Mouse (Mus musculus) liver, embryonic 15.5 days (tissue): ENCODE measurements around the gene Cnn3. TPM values are rescaled to one million over a fixed set of nuclear protein-coding genes. Genes with fewer than 3 reads are reported as not detected.

ENCODE experiments used
- ATAC-seq: fragments of 200-750 bp; cut with Nextera tagmentation; 2 replicates; pipeline ENCODE4 v1.8.0; 2017; ENCODE audit warnings: moderate number of reproducible peaks, mild to moderate bottlenecking, moderate library complexity; ENCODE audit not compliant: insufficient read depth
- H3K27ac ChIP-seq: fragments of 300-500 bp; sonication (generic); replicated peaks from 2 replicates; pipeline ENCODE4 v1.5.1; 2015; ENCODE audit warnings: mild to moderate bottlenecking, inconsistent platforms
- H3K27me3 ChIP-seq: fragments of 300-500 bp; sonication (generic); 2 replicates; pipeline ENCODE4 v1.6.1; 2015; ENCODE audit warnings: mild to moderate bottlenecking, inconsistent platforms
- H3K36me3 ChIP-seq: fragments of 300-500 bp; sonication (generic); replicated peaks from 2 replicates; pipeline ENCODE4 v1.6.1; 2015; ENCODE audit warnings: moderate library complexity, mild to moderate bottlenecking, inconsistent platforms
- H3K4me1 ChIP-seq: fragments of 300-500 bp; sonication (generic); replicated peaks from 2 replicates; pipeline ENCODE4 v1.6.1; 2015; ENCODE audit warnings: inconsistent platforms
- H3K4me2 ChIP-seq: fragments of 300-500 bp; sonication (generic); 2 replicates; pipeline ENCODE4 v1.6.1; 2015; ENCODE audit warnings: moderate library complexity, mild to moderate bottlenecking, inconsistent platforms
- H3K4me3 ChIP-seq: fragments of 300-500 bp; sonication (generic); replicated peaks from 2 replicates; pipeline ENCODE4 v1.5.1; 2015; ENCODE audit warnings: mild to moderate bottlenecking, inconsistent platforms
- H3K9ac ChIP-seq: fragments of 300-500 bp; sonication (generic); 2 replicates; pipeline ENCODE4 v1.6.1; 2015; ENCODE audit warnings: moderate library complexity, mild to moderate bottlenecking, inconsistent platforms
- H3K9me3 ChIP-seq: fragments of 300-500 bp; sonication (generic); replicated peaks from 2 replicates; pipeline ENCODE4 v1.6.1; 2016; ENCODE audit warnings: inconsistent platforms
- WGBS: fragments of 180-500 bp; shearing (Covaris S2); methylation state at CpG from one replicate; pipeline ENCODE4 v1.1.7; 2015; ENCODE audit warnings: mixed read lengths; ENCODE audit not compliant: insufficient replicate concordance; 5-methylcytosine and 5-hydroxymethylcytosine counted together
- polyA plus RNA-seq: library from polyadenylated mRNA; unstranded; fragments of >200 nt; fragmentation: Nextera tagmentation; extraction: Ambion mirVana; gene quantifications from 2 replicates; pipeline ENCODE4 v1.2.1, GENCODE M21; 2015

Gene Cnn3
- polyA plus RNA-seq, 1 experiment from 2014 or later, result 98.3 TPM

GRCm38 (mm10) chr3:121449527-121449926 is 23.2 kb downstream of the Cnn3 start:
- Histone ChIP-seq H3K27me3 (no peaks in the 10 kb centered on the region), H3K27ac (no peak overlapping the region), H3K4me1 (peaks cover 22% of the 10 kb centered on the region), H3K9ac (no peak overlapping the region), H3K9me3 (no peaks in the 10 kb centered on the region), H3K4me3 (no peak overlapping the region), H3K4me2 (no peak overlapping the region), H3K36me3 (peaks cover 22% of the 10 kb centered on the region)
- WGBS, result 82% methylated on average over 8 of the region's 8 CpGs
- no peak; the same call in 1 of the 2 replicates for ATAC-seq

GRCm38 (mm10) chr3:121451404-121451803 is 25.1 kb downstream of the Cnn3 start:
- Histone ChIP-seq H3K27me3 (no peaks in the 10 kb centered on the region), H3K4me2 (no peak overlapping the region), H3K4me3 (no peak overlapping the region), H3K36me3 (peaks cover 41% of the 10 kb centered on the region), H3K9me3 (no peaks in the 10 kb centered on the region), H3K4me1 (peaks cover 16% of the 10 kb centered on the region), H3K9ac (no peak overlapping the region), H3K27ac (no peak overlapping the region)
- 78% methylated on average over 10 of the region's 10 CpGs for WGBS
- no peak for ATAC-seq

- Histone ChIP-seq H3K9me3 (no peaks in the 10 kb centered on the region), H3K4me1 (peaks cover 35% of the 10 kb centered on the region), H3K4me3 (no peak overlapping the region), H3K27me3 (no peaks in the 10 kb centered on the region), H3K27ac (0 out of 2 replicates have a peak overlapping the region, but pooled peaks have one; percentile 22), H3K9ac (no peak overlapping the region), H3K4me2 (no peak overlapping the region), H3K36me3 (peaks cover 40% of the 10 kb centered on the region)
- ATAC-seq, result no peak
- 51% methylated on average over 14 of the region's 14 CpGs for WGBS
These were observed 32.5 kb downstream of the Cnn3 start for GRCm38 (mm10) chr3:121458545-121459492.

DNA sequence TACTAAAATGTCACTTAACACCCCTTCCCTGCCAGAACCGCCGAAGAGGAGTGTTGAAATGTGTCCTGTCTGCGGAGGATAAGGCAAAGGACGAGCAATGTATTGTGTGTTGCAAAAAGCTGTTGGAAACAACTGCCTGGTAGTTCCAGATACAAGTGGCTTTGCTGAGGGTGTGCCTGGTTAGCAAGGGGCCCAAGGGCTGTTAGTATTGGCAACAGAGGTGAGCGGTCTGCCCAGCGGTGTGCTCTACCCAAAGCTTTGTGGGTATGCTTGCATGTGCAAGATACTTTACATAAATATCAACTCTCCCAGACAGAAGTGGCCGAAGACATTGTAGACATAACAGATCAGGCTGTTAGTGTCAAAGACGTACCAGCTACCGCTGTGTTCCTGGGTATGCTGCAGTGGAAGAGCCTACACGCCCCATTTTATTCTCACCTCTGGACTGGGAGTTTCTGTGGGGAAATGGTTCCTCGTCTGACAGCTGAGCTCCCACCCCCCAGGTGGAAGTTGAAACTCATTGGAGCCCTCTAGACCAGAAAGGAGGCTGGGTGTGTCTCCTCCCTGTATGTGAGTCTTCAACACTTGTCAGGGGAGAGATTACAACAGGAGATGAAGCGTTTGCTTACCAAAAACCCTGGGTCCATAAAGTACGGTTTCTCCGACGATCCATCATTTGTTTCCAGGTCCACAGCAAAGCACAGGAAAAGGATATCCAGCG is 34.3 kb downstream of the Cnn3 start:
- Histone ChIP-seq H3K36me3 (peaks cover 28% of the 10 kb centered on the region), H3K4me1 (peaks cover 35% of the 10 kb centered on the region), H3K27ac (peak overlapping the region; percentile 83), H3K9ac (no peak overlapping the region), H3K4me3 (peak overlapping the region; percentile 21; the same call in 1 of the 2 replicates), H3K27me3 (no peaks in the 10 kb centered on the region), H3K9me3 (no peaks in the 10 kb centered on the region), H3K4me2 (peak overlapping the region; percentile 61)
- peak; percentile 94 for ATAC-seq
- 28% methylated on average over 16 of the region's 16 CpGs for WGBS

GRCm38 (mm10) chr3:121461477-121461876 is 35.2 kb downstream of the Cnn3 start:
- no peak overlapping the region for H3K27ac ChIP-seq
- no peaks in the 10 kb centered on the region for H3K9me3 ChIP-seq
- no peak for ATAC-seq
- no peaks in the 10 kb centered on the region for H3K27me3 ChIP-seq
- H3K4me1 ChIP-seq, result peaks cover 40% of the 10 kb centered on the region
- H3K36me3 ChIP-seq, result peaks cover 19% of the 10 kb centered on the region
- WGBS, result 68% methylated on average over 13 of the region's 13 CpGs
- no peak overlapping the region for H3K4me2 ChIP-seq
- no peak overlapping the region for H3K4me3 ChIP-seq
- no peak overlapping the region for H3K9ac ChIP-seq

GRCm38 (mm10) chr3:121462782-121463181 is 36.5 kb downstream of the Cnn3 start:
- WGBS, result 79% methylated on average over 3 of the region's 3 CpGs
- no peak for ATAC-seq

DNA sequence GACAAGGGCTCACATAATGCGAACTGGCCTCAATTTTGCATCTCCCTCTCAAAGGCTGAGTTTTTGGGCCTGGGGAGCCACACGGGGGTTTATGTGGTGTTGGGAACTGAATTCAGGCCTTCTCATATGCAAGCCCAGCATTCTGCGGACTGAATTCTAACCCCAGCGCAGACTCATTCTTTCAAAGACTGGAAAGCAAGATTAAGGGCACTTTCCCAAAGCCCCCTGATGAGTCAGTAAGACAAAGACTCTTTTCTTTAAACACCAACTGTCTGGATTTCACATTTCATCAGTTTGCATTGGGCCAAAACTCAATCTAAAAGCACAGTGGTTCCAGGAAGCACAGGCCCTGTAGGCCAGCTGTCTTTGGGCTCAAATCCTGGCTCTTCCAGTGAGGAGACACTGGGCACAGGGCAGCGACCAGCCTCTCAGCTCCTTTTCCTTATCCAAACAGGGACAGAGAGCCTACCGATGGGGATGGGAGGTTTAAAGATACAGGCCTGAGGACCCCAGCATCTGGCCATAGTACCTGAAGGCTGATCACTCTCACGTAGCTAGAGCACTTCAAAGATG is 38.5 kb downstream of the Cnn3 start:
- WGBS, result 70% methylated on average over 7 of the region's 7 CpGs
- no peaks in the 10 kb centered on the region for H3K9me3 ChIP-seq
- no peak overlapping the region for H3K4me2 ChIP-seq
- H3K27ac ChIP-seq, result no peak overlapping the region
- H3K4me1 ChIP-seq, result peaks cover 50% of the 10 kb centered on the region
- H3K9ac ChIP-seq, result no peak overlapping the region
- no peak overlapping the region for H3K4me3 ChIP-seq
- H3K27me3 ChIP-seq, result no peaks in the 10 kb centered on the region
- H3K36me3 ChIP-seq, result no peaks in the 10 kb centered on the region
- no peak for ATAC-seq

More at GRCm38 (mm10) chr3:121462782-121463181, 36.5 kb downstream of the Cnn3 start:
- Histone ChIP-seq H3K4me3 (no peak overlapping the region), H3K4me1 (peaks cover 52% of the 10 kb centered on the region), H3K27me3 (no peaks in the 10 kb centered on the region), H3K9ac (no peak overlapping the region), H3K36me3 (0 out of 2 replicates have a peak, but pooled peaks cover 6% of the 10 kb centered on the region), H3K4me2 (no peak overlapping the region), H3K9me3 (no peaks in the 10 kb centered on the region), H3K27ac (no peak overlapping the region)

DNA sequence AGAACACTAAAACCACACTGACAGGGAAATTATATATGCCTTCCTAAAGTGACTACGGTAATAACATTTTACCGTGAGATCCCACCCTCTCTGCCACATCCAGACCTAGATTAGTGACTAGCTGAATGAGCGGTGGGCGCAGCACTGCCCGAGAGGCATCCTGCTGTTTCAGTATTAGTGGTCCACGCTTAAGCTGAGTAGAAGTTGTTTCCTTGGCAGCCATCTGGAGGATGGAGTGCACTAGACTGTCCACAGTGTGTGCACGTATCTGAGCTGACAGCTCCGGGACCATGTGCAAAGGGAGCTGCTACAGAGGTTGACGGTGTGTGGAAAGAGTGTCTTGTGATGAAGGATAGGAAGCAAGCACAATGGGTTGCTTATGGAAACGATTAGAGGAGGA is 39.5 kb downstream of the Cnn3 start:
- H3K9me3 ChIP-seq, result no peaks in the 10 kb centered on the region

DNA sequence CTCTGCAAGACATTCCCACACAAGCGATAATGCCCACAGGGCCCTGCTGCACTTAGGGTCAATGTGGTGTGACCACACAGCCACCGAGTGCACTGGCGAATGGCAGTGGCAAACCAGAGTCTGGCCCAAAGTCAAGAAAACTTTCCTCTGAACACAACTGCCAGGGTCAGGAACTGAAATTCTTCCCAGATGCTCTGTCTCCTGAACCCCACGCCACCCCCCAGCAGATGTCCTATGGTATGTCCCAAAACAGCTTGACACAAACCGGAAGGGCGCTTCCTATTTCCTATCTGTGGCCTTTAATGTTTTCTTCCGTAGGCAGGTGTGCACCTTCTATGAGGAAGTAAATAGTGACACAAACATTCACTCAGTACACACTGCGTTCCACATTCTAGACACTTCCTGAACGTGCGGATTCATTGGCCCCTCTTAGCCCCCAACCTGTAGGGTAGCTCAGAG is 40.8 kb downstream of the Cnn3 start:
- Histone ChIP-seq H3K36me3 (no peaks in the 10 kb centered on the region), H3K27me3 (no peaks in the 10 kb centered on the region), H3K4me3 (no peak overlapping the region), H3K4me1 (peaks cover 31% of the 10 kb centered on the region), H3K9ac (no peak overlapping the region), H3K27ac (no peak overlapping the region), H3K4me2 (peak overlapping the region; percentile 5; the same call in 1 of the 2 replicates), H3K9me3 (no peaks in the 10 kb centered on the region)
- WGBS, result 27% methylated on average over 10 of the region's 10 CpGs
- ATAC-seq, result no peak

More for the DNA sequence above, 39.5 kb downstream of the Cnn3 start:
- H3K9ac ChIP-seq, result no peak overlapping the region
- no peak overlapping the region for H3K4me3 ChIP-seq
- 73% methylated on average over 10 of the region's 10 CpGs for WGBS
- no peaks in the 10 kb centered on the region for H3K36me3 ChIP-seq
- no peaks in the 10 kb centered on the region for H3K27me3 ChIP-seq
- no peak for ATAC-seq
- peaks cover 40% of the 10 kb centered on the region for H3K4me1 ChIP-seq
- H3K27ac ChIP-seq, result no peak overlapping the region
- H3K4me2 ChIP-seq, result no peak overlapping the region

- WGBS, result 52% methylated on average over 2 of the region's 2 CpGs
- ATAC-seq, result no peak
- H3K36me3 ChIP-seq, result no peaks in the 10 kb centered on the region
- H3K27me3 ChIP-seq, result no peaks in the 10 kb centered on the region
- H3K9ac ChIP-seq, result no peak overlapping the region
- peaks cover 31% of the 10 kb centered on the region for H3K4me1 ChIP-seq
- no peak overlapping the region for H3K27ac ChIP-seq
- no peak overlapping the region for H3K4me3 ChIP-seq
- no peak overlapping the region for H3K4me2 ChIP-seq
- H3K9me3 ChIP-seq, result no peaks in the 10 kb centered on the region
These were observed 41.8 kb downstream of the Cnn3 start for GRCm38 (mm10) chr3:121468136-121468535.
